Mouse (Mus musculus) colon, adult 2 months (tissue): ENCODE results near the gene Rab3ip. TPM values are rescaled to one million over a fixed set of nuclear protein-coding genes. Genes with fewer than 3 reads are reported as not detected.

ENCODE experiments used
- polyA plus RNA-seq: library from polyadenylated mRNA; depleted of rRNA; stranded (reverse); fragments of >200 nt; gene quantifications from 2 replicates; pipeline ENCODE4 v1.2.3, GENCODE M21; 2012; rRNA removed

Rab3ip gene
- 88.7 and 197 TPM in 2 replicates for polyA plus RNA-seq

GRCm38 (mm10) chr10:116950009-116950769 lies at the start of gene Rab3ip:
Gene Rab3ip, minus strand, starts transcription at chr10:116950769.

GRCm38 (mm10) chr10:116986264-116987082 lies 35.9 kb upstream of the Rab3ip start, which contains the start of gene Best3:
Gene Best3, plus strand, starts transcription at chr10:116986314.

GRCm38 (mm10) chr10:116972509-116972908 lies 21.9 kb upstream of the Rab3ip start, which contains the start of gene Gm10271:
Gene Gm10271, minus strand, starts transcription at chr10:116972609.

GRCm38 (mm10) chr10:116896336-116897177 lies 54.0 kb downstream of the Rab3ip start, which contains the start of gene Myrfl:
Gene Myrfl, minus strand, starts transcription at chr10:116896919.

Other genes starting within 250 kb of the Rab3ip start
- gene Myrfl, start 53.9 kb downstream of the Rab3ip start, polyA plus RNA-seq: 0.03 and 0.07 TPM in 2 replicates
- gene Gm10271, start 21.8 kb upstream of the Rab3ip start, polyA plus RNA-seq: not detected in 2 replicates
- gene Best3, start 35.5 kb upstream of the Rab3ip start, polyA plus RNA-seq: 0.07 and 0.09 TPM in 2 replicates
- gene Lrrc10, start 94.6 kb upstream of the Rab3ip start, polyA plus RNA-seq: not detected in 2 replicates
- 41.3 and 49.1 TPM in 2 replicates for gene Cct2, start 113.0 kb upstream of the Rab3ip start, polyA plus RNA-seq
- gene Frs2, start 197.8 kb upstream of the Rab3ip start, polyA plus RNA-seq: 8.7 and 10.5 TPM in 2 replicates